Mouse (Mus musculus) neural tube, embryonic 13.5 days (tissue): ENCODE results near the gene Prlh. TPM values are rescaled to one million over a fixed set of nuclear protein-coding genes. Genes with fewer than 3 reads are reported as not detected.

Source experiments
- ATAC-seq: fragments of 200-750 bp; cut with Nextera tagmentation; 2 replicates; pipeline ENCODE4 v1.8.0; 2017; ENCODE audit warnings: low read depth, mild to moderate bottlenecking, moderate TSS enrichment, moderate library complexity
- H3K27ac ChIP-seq: fragments of 300-500 bp; sonication (generic); replicated peaks from 2 replicates; pipeline ENCODE4 v1.5.1; 2015; ENCODE audit warnings: moderate library complexity, mild to moderate bottlenecking, inconsistent platforms
- H3K27me3 ChIP-seq: fragments of 300-500 bp; sonication (generic); 2 replicates; pipeline ENCODE4 v1.6.1; 2015; ENCODE audit warnings: mild to moderate bottlenecking, inconsistent platforms
- H3K36me3 ChIP-seq: fragments of 300-500 bp; sonication (generic); 2 replicates; pipeline ENCODE4 v1.6.1; 2015; ENCODE audit warnings: mild to moderate bottlenecking, inconsistent platforms
- H3K4me1 ChIP-seq: fragments of 300-500 bp; sonication (generic); replicated peaks from 2 replicates; pipeline ENCODE4 v1.6.1; 2015; ENCODE audit warnings: inconsistent platforms
- H3K4me2 ChIP-seq: fragments of 300-500 bp; sonication (generic); 2 replicates; pipeline ENCODE4 v1.6.1; 2015; ENCODE audit warnings: inconsistent platforms, mild to moderate bottlenecking, moderate library complexity
- H3K4me3 ChIP-seq: fragments of 300-500 bp; sonication (generic); 2 replicates; pipeline ENCODE4 v1.5.1; 2015; ENCODE audit warnings: mild to moderate bottlenecking, inconsistent platforms
- H3K9ac ChIP-seq: fragments of 300-500 bp; sonication (generic); 2 replicates; pipeline ENCODE4 v1.6.1; 2015; ENCODE audit warnings: moderate library complexity, mild to moderate bottlenecking, inconsistent platforms
- H3K9me3 ChIP-seq: fragments of 300-500 bp; sonication (generic); 2 replicates; pipeline ENCODE4 v1.6.1; 2016; ENCODE audit warnings: inconsistent platforms
- WGBS: fragments of 180-500 bp; shearing (Covaris S2); methylation state at CpG from one replicate; pipeline ENCODE4 v1.1.7; 2015; 5-methylcytosine and 5-hydroxymethylcytosine counted together
- polyA plus RNA-seq: library from polyadenylated mRNA; unstranded; fragments of >200 nt; fragmentation: Nextera tagmentation; extraction: Ambion mirVana; gene quantifications from 2 replicates; pipeline ENCODE4 v1.2.1, GENCODE M21; 2015

Prlh gene
- not detected in 2 replicates for polyA plus RNA-seq

GRCm38 (mm10) chr1:90952808-90953207 lies at the start of gene Prlh:
Gene Prlh, plus strand, starts transcription at chr1:90953108.
- no peaks in the 10 kb centered on the region for H3K9me3 ChIP-seq
- H3K4me3 ChIP-seq, result no peak within 1 kb of the TSS
- H3K4me2 ChIP-seq, result no peak within 1 kb of the TSS
- no peak within 1 kb of the TSS for H3K27ac ChIP-seq
- H3K36me3 ChIP-seq, result no peaks in the 10 kb centered on the region
- H3K27me3 ChIP-seq, result 0 out of 2 replicates have a peak, but pooled peaks cover 1% of the 10 kb centered on the region
- no peak for ATAC-seq
- H3K9ac ChIP-seq, result no peak within 1 kb of the TSS
- WGBS, result 74% methylated on average over 8 of the region's 8 CpGs
- H3K4me1 ChIP-seq, result peaks cover 6% of the 10 kb centered on the region; the same call in 1 of the 2 replicates

GRCm38 (mm10) chr1:90903211-90903945 lies 49.5 kb upstream of the Prlh start:
- Histone ChIP-seq H3K27me3 (no peaks in the 10 kb centered on the region), H3K36me3 (no peaks in the 10 kb centered on the region), H3K4me2 (no peak overlapping the region), H3K9ac (no peak overlapping the region), H3K4me1 (peaks cover 12% of the 10 kb centered on the region; the same call in 1 of the 2 replicates), H3K27ac (peak overlapping the region; percentile 38; the same call in 1 of the 2 replicates), H3K9me3 (no peaks in the 10 kb centered on the region), H3K4me3 (no peak overlapping the region)
- 51% methylated on average over 3 of the region's 3 CpGs for WGBS
- no peak for ATAC-seq

- Histone ChIP-seq H3K27ac (peak overlapping the region; percentile 38; the same call in 1 of the 2 replicates), H3K9ac (no peak overlapping the region), H3K4me3 (no peak overlapping the region), H3K9me3 (no peaks in the 10 kb centered on the region), H3K27me3 (no peaks in the 10 kb centered on the region), H3K4me1 (peaks cover 12% of the 10 kb centered on the region; the same call in 1 of the 2 replicates), H3K4me2 (no peak overlapping the region), H3K36me3 (no peaks in the 10 kb centered on the region)
- ATAC-seq, result no peak
- WGBS, result 67% methylated on average over 8 of the region's 8 CpGs
Observed at GRCm38 (mm10) chr1:90903971-90904458, 48.9 kb upstream of the Prlh start.

- WGBS, result 84% methylated on average over 7 of the region's 7 CpGs
- H3K4me3 ChIP-seq, result no peak overlapping the region
- H3K9me3 ChIP-seq, result no peaks in the 10 kb centered on the region
- no peak overlapping the region for H3K9ac ChIP-seq
- no peaks in the 10 kb centered on the region for H3K36me3 ChIP-seq
- H3K27ac ChIP-seq, result no peak overlapping the region
- H3K4me2 ChIP-seq, result no peak overlapping the region
- peaks cover 17% of the 10 kb centered on the region; the same call in 1 of the 2 replicates for H3K4me1 ChIP-seq
- no peak for ATAC-seq
- H3K27me3 ChIP-seq, result no peaks in the 10 kb centered on the region; the same call in 1 of the 2 replicates
Observed at GRCm38 (mm10) chr1:90904729-90905404, 48.0 kb upstream of the Prlh start.

- Histone ChIP-seq H3K9ac (no peak overlapping the region), H3K4me3 (no peak overlapping the region), H3K27me3 (no peaks in the 10 kb centered on the region; the same call in 1 of the 2 replicates), H3K4me1 (peaks cover 22% of the 10 kb centered on the region; the same call in 1 of the 2 replicates), H3K36me3 (no peaks in the 10 kb centered on the region), H3K4me2 (no peak overlapping the region), H3K27ac (no peak overlapping the region), H3K9me3 (no peaks in the 10 kb centered on the region)
- ATAC-seq, result no peak
- 15% methylated on average over 2 of the region's 2 CpGs for WGBS
Observed at GRCm38 (mm10) chr1:90906357-90906756, 46.6 kb upstream of the Prlh start.

GRCm38 (mm10) chr1:90909161-90909560 lies 43.7 kb upstream of the Prlh start:
- H3K9me3 ChIP-seq, result no peaks in the 10 kb centered on the region
- no peak overlapping the region for H3K9ac ChIP-seq
- peaks cover 1% of the 10 kb centered on the region; the same call in 1 of the 2 replicates for H3K27me3 ChIP-seq
- ATAC-seq, result no peak
- no peak overlapping the region for H3K4me3 ChIP-seq
- H3K4me2 ChIP-seq, result no peak overlapping the region
- peaks cover 16% of the 10 kb centered on the region; the same call in 1 of the 2 replicates for H3K4me1 ChIP-seq
- no peaks in the 10 kb centered on the region for H3K36me3 ChIP-seq
- no peak overlapping the region for H3K27ac ChIP-seq

GRCm38 (mm10) chr1:90909631-90910152 lies 43.2 kb upstream of the Prlh start:
- H3K36me3 ChIP-seq, result no peaks in the 10 kb centered on the region
- no peak overlapping the region for H3K4me2 ChIP-seq
- H3K9ac ChIP-seq, result no peak overlapping the region
- WGBS, result 46% methylated on average over 17 of the region's 17 CpGs
- no peaks in the 10 kb centered on the region for H3K9me3 ChIP-seq
- peaks cover 19% of the 10 kb centered on the region for H3K4me1 ChIP-seq
- ATAC-seq, result 0 out of 2 replicates have a peak, but pooled peaks have one; percentile 61
- H3K27me3 ChIP-seq, result peaks cover 7% of the 10 kb centered on the region; the same call in 1 of the 2 replicates
- H3K4me3 ChIP-seq, result no peak overlapping the region
- H3K27ac ChIP-seq, result no peak overlapping the region

- Histone ChIP-seq H3K27me3 (peaks cover 23% of the 10 kb centered on the region), H3K36me3 (no peaks in the 10 kb centered on the region), H3K9me3 (no peaks in the 10 kb centered on the region), H3K9ac (no peak overlapping the region), H3K4me1 (peaks cover 23% of the 10 kb centered on the region), H3K4me3 (no peak overlapping the region), H3K27ac (no peak overlapping the region), H3K4me2 (no peak overlapping the region)
- ATAC-seq, result no peak
- 60% methylated on average over 6 of the region's 6 CpGs for WGBS
Observed at GRCm38 (mm10) chr1:90913231-90913630, 39.7 kb upstream of the Prlh start.

GRCm38 (mm10) chr1:90914948-90915569 lies 37.8 kb upstream of the Prlh start, which contains the start of gene Mlph:
Gene Mlph, plus strand, starts transcription at chr1:90915085.
- Histone ChIP-seq H3K36me3 (no peaks in the 10 kb centered on the region), H3K9ac (no peak within 1 kb of the TSS), H3K27me3 (peaks cover 23% of the 10 kb centered on the region), H3K27ac (no peak within 1 kb of the TSS), H3K4me3 (peak within 1 kb of the TSS; percentile 14; the same call in 1 of the 2 replicates), H3K4me2 (peak within 1 kb of the TSS; percentile 48), H3K4me1 (peaks cover 16% of the 10 kb centered on the region), H3K9me3 (peaks cover 9% of the 10 kb centered on the region; the same call in 1 of the 2 replicates)
- 9% methylated on average over 18 of the region's 18 CpGs for WGBS
- ATAC-seq, result 0 out of 2 replicates have a peak, but pooled peaks have one; percentile 23

GRCm38 (mm10) chr1:90917509-90917908 lies 35.4 kb upstream of the Prlh start:
- H3K27me3 ChIP-seq, result peaks cover 23% of the 10 kb centered on the region
- peaks cover 13% of the 10 kb centered on the region for H3K4me1 ChIP-seq
- no peaks in the 10 kb centered on the region for H3K36me3 ChIP-seq
- H3K9ac ChIP-seq, result no peak overlapping the region
- H3K4me3 ChIP-seq, result no peak overlapping the region
- 71% methylated on average over 6 of the region's 6 CpGs for WGBS
- H3K27ac ChIP-seq, result no peak overlapping the region
- no peak overlapping the region for H3K4me2 ChIP-seq
- no peak for ATAC-seq
- H3K9me3 ChIP-seq, result peaks cover 12% of the 10 kb centered on the region; the same call in 1 of the 2 replicates

- Histone ChIP-seq H3K9me3 (peaks cover 12% of the 10 kb centered on the region; the same call in 1 of the 2 replicates), H3K9ac (no peak overlapping the region), H3K4me1 (no peaks in the 10 kb centered on the region), H3K4me2 (no peak overlapping the region), H3K4me3 (no peak overlapping the region), H3K27ac (no peak overlapping the region), H3K36me3 (no peaks in the 10 kb centered on the region), H3K27me3 (peaks cover 8% of the 10 kb centered on the region; the same call in 1 of the 2 replicates)
- no peak for ATAC-seq
- WGBS, result 90% methylated on average over 9 of the region's 9 CpGs
Observed at GRCm38 (mm10) chr1:90921687-90922086, 31.2 kb upstream of the Prlh start.
